Mouse (Mus musculus): ENCODE results near the gene Gm28043.

DNA sequence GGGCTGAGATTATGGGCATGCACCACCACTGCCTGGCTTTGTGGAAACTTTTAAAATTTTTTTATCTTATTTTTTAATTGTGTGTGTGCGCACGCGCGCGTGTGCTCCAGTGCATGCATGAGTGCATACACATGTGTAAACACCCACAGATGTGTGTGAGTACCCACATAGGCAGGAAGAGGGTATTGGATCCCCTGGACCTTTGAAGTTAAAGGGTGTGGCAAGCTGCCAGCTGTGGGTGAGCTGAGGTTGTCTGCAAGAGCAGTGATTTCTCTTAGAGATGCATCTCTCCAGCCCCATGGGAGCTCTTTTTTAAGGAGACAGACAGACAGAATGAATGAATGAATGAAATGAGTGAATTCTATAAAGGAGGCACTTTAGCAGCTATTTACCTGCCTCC lies 49.2 kb upstream of the Gm28043 start:
- TF ChIP-seq BHLHE40 (IDR thresholded peaks at IDR 0.05; ENCODE audit: borderline replicate concordance, low read depth, low read length) (no peak), ZNF384 (IDR thresholded peaks at IDR 0.05; ENCODE audit: low read depth, low read length) (no peak), MXI1 (IDR thresholded peaks at IDR 0.05; ENCODE audit: low read depth, low read length) (no peak), RAD21 (IDR thresholded peaks at IDR 0.05; ENCODE audit: low read depth, low read length) (no peak), HCFC1 (IDR thresholded peaks at IDR 0.05; ENCODE audit: low read depth, low read length) (no peak), MAX (IDR thresholded peaks at IDR 0.05; ENCODE audit: low read length) (no peak), EP300 (IDR thresholded peaks at IDR 0.05; ENCODE audit: low read depth in 1 of 2, low read length in 2 of 2) (no peak), CTCF (IDR thresholded peaks at IDR 0.05 in 2 of 3, conservative IDR thresholded peaks at IDR 0.05 in 1 of 3; ENCODE audit: control insufficient read depth in 1 of 3, insufficient read depth in 1 of 3, low read depth in 2 of 3, low read length in 3 of 3, poor library complexity in 1 of 3, severe bottlenecking in 1 of 3) (no peak), MAZ (IDR thresholded peaks at IDR 0.05; ENCODE audit: low read depth, low read length) (no peak)
